Mouse (Mus musculus): ENCODE measurements around the gene Crb3. TPM values are rescaled to one million over a fixed set of nuclear protein-coding genes. Genes with fewer than 3 reads are reported as not detected.
A peak's percentile ranks its signal among the peaks of the same experiment; 100 is the strongest.

The Crb3 gene
- 0.80 and 1.2 TPM in 2 replicates for polyA plus RNA-seq (2014; fragmentation: Nextera tagmentation; extraction: Ambion mirVana)

DNA sequence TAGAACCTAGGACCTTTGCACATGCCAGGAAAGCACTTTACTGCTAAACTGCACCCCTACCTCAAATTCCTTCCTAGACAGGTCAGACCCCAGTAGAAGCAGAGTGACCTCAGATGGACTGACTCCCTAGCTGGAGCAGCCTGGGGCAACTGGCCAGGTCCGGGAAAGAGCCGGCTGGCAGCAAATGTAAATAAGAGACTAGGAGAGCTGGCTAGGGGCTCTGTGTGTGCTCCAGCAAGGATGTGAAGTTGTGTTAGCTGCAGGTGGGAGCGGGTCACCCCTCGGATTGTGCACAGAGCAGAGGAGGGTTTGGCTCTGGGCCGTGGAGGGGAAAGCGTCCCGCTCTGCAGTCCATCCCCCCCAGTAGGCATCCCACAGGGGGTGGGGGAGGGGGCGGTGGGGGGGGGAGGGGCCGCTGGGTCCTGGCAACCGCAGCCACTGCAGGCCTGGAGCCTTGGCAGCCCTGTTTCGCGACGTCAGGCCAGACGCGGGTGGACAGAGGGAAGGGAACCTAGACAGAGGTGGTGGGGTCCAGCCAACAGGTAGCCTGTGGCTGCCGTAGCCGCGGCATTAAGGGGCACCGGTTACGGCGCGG is at the start of gene Crb3:
Gene Crb3, plus strand, starts transcription at position 215 of the 595 bp plus-strand sequence.
- Histone ChIP-seq H3K9me3 (ENCODE audit: control insufficient read depth, low read length) (no peaks in the 10 kb centered on the region), H3K4me2 (peak within 1 kb of the TSS; percentile 73), H3K4me3 (ENCODE audit: low read depth, low read length) (peak within 1 kb of the TSS; percentile 79), H3K27me3 (ENCODE audit: control insufficient read depth, insufficient read depth, low read length) (peaks cover 27% of the 10 kb centered on the region), H3K9ac (ENCODE audit: low read length) (peak within 1 kb of the TSS; percentile 82), H3K4me1 (ENCODE audit: control insufficient read depth, insufficient read depth, low read length) (peaks cover 15% of the 10 kb centered on the region), H3K27ac (ENCODE audit: low read depth, low read length) (peak within 1 kb of the TSS; percentile 72), H3K36me3 (ENCODE audit: control insufficient read depth, insufficient read depth, low read length) (0 out of 2 replicates have a peak, but pooled peaks cover 4% of the 10 kb centered on the region)
- WGBS = 0% methylated on average over 17 of the region's 22 CpGs
- ATAC-seq (ENCODE audit: low FRiP score) (no peak; the same call in 1 of the 2 replicates), DNase-seq (ENCODE audit: low spot score, missing footprints) (no peak)

- ATAC-seq (ENCODE audit: low FRiP score) (peak; percentile 67), DNase-seq (ENCODE audit: low spot score, missing footprints) (no peak)
- WGBS = 2% methylated on average over 19 of the region's 19 CpGs
- Histone ChIP-seq H3K9ac (ENCODE audit: low read length) (peak overlapping the region; percentile 60), H3K36me3 (ENCODE audit: control insufficient read depth, insufficient read depth, low read length) (peaks cover 10% of the 10 kb centered on the region), H3K27ac (ENCODE audit: low read depth, low read length) (no peak overlapping the region), H3K4me3 (ENCODE audit: low read depth, low read length) (peak overlapping the region; percentile 50), H3K4me2 (peak overlapping the region; percentile 92), H3K27me3 (ENCODE audit: control insufficient read depth, insufficient read depth, low read length) (no peaks in the 10 kb centered on the region), H3K9me3 (ENCODE audit: control insufficient read depth, low read length) (no peaks in the 10 kb centered on the region), H3K4me1 (ENCODE audit: control insufficient read depth, insufficient read depth, low read length) (peaks cover 15% of the 10 kb centered on the region)
These were observed 48.0 kb upstream of the Crb3 start for GRCm38 (mm10) chr17:57010911-57011235.

DNA sequence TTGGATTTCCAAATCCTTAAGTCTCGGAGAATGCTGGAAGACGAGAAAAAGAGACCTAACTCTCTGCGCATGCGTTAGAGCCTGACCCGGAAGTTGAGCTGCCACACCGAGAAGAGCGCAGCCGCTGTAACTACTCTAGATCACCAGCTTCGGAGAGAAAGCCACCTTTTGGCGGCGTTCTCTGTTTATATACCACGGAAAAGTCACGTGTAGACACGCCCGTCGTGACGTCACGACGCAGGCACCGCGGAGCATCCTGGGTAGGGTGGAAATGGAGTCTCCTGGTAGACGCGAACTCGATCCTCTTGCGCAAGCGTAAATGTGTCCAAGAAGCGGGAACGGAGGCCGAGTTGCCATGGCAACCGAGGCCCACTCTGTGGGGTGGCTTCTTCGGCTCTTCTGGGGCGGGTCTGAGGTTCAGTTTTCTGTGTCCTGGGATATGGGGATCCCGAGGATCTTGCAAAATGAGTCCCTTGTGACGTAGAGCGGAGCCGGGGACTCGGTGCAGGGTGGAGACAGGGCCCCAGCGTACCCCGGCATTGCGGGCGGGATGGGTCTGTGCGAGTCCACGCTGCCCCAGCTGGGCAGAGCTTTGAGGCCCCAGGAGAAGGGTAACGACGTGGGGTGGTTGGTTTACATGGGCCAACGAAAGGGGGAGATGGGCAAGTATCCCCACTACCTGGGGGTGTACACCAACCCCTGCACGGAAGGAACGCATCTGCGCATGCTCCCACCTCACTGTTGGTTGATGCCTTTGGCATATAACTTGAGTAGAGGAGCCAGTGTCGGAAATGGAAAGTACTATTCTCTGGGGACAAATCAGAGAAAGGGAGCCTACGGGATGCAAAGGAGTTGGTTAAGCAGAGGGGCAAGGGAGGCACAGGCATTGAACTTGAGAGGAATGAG is 47.4 kb upstream of the Crb3 start, which contains the start of the genes Gtf2f1 and Gm17949:
Gene Gtf2f1, minus strand, starts transcription at position 53 of the 906 bp plus-strand sequence.
Gene Gm17949, plus strand, starts transcription at position 234 of the 906 bp plus-strand sequence.
- Histone ChIP-seq H3K36me3 (ENCODE audit: control insufficient read depth, insufficient read depth, low read length) (peaks cover 7% of the 10 kb centered on the region), H3K27me3 (ENCODE audit: control insufficient read depth, insufficient read depth, low read length) (no peaks in the 10 kb centered on the region), H3K9me3 (ENCODE audit: control insufficient read depth, low read length) (no peaks in the 10 kb centered on the region), H3K4me1 (ENCODE audit: control insufficient read depth, insufficient read depth, low read length) (peaks cover 15% of the 10 kb centered on the region), H3K9ac (ENCODE audit: low read length) (peak within 1 kb of the TSS; percentile 84), H3K4me2 (peak within 1 kb of the TSS; percentile 92), H3K4me3 (ENCODE audit: low read depth, low read length) (peak within 1 kb of the TSS; percentile 50), H3K27ac (ENCODE audit: low read depth, low read length) (peak within 1 kb of the TSS; percentile 82)
- peak; percentile 93 for ATAC-seq (ENCODE audit: low FRiP score)
- DNase-seq (ENCODE audit: low spot score, missing footprints) = peak; percentile 100
- under 1% methylated on average over 51 of the region's 51 CpGs for WGBS

GRCm38 (mm10) chr17:57012245-57012795 is 46.6 kb upstream of the Crb3 start:
- 0 out of 2 replicates have a peak, but pooled peaks have one; percentile 1 for ATAC-seq (ENCODE audit: low FRiP score)
- peaks cover 15% of the 10 kb centered on the region for H3K4me1 ChIP-seq (ENCODE audit: control insufficient read depth, insufficient read depth, low read length)
- no peaks in the 10 kb centered on the region for H3K27me3 ChIP-seq (ENCODE audit: control insufficient read depth, insufficient read depth, low read length)
- peak overlapping the region; percentile 50 for H3K4me3 ChIP-seq (ENCODE audit: low read depth, low read length)
- H3K36me3 ChIP-seq (ENCODE audit: control insufficient read depth, insufficient read depth, low read length) = peaks cover 3% of the 10 kb centered on the region
- no peak for DNase-seq (ENCODE audit: low spot score, missing footprints)
- peak overlapping the region; percentile 82; the same call in 1 of the 2 replicates for H3K27ac ChIP-seq (ENCODE audit: low read depth, low read length)
- peak overlapping the region; percentile 92 for H3K4me2 ChIP-seq
- WGBS = 70% methylated on average over 13 of the region's 13 CpGs
- no peaks in the 10 kb centered on the region for H3K9me3 ChIP-seq (ENCODE audit: control insufficient read depth, low read length)
- peak overlapping the region; percentile 84 for H3K9ac ChIP-seq (ENCODE audit: low read length)

DNA sequence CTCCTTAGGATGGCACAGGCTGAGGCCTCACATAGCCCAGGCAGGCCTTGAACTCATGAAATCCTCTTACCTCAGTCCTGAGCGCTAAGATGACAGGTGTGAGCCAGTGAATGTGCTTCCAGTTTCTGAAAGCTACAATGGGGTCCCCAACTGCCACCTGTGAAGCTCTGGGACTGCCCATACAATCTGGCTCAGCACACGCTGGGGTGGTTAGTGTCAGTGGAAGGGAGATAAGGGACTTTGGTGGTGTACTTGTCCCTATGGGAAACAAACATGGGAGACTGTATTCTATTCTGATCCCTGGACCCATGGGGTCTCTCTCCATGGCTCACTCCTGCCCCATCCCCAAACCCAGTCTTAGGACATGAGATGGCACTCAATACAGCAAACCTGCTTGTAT is 39.2 kb upstream of the Crb3 start:
- no peaks in the 10 kb centered on the region for H3K9me3 ChIP-seq (ENCODE audit: control insufficient read depth, low read length)
- H3K4me3 ChIP-seq (ENCODE audit: low read depth, low read length) = no peak overlapping the region
- no peaks in the 10 kb centered on the region for H3K27me3 ChIP-seq (ENCODE audit: control insufficient read depth, insufficient read depth, low read length)
- WGBS = 84% methylated on average over 2 of the region's 2 CpGs
- H3K4me1 ChIP-seq (ENCODE audit: control insufficient read depth, insufficient read depth, low read length) = no peaks in the 10 kb centered on the region
- DNase-seq (ENCODE audit: low spot score, missing footprints) (no peak), ATAC-seq (ENCODE audit: low FRiP score) (no peak)
- H3K9ac ChIP-seq (ENCODE audit: low read length) = no peak overlapping the region
- H3K27ac ChIP-seq (ENCODE audit: low read depth, low read length) = no peak overlapping the region
- peaks cover 29% of the 10 kb centered on the region for H3K36me3 ChIP-seq (ENCODE audit: control insufficient read depth, insufficient read depth, low read length)
- no peak overlapping the region for H3K4me2 ChIP-seq

- H3K36me3 ChIP-seq (ENCODE audit: control insufficient read depth, insufficient read depth, low read length) = peaks cover 40% of the 10 kb centered on the region
- H3K9me3 ChIP-seq (ENCODE audit: control insufficient read depth, low read length) = no peaks in the 10 kb centered on the region
- WGBS = 94% methylated on average over 5 of the region's 5 CpGs
- H3K27ac ChIP-seq (ENCODE audit: low read depth, low read length) = no peak overlapping the region
- ATAC-seq (ENCODE audit: low FRiP score) (no peak), DNase-seq (ENCODE audit: low spot score, missing footprints) (no peak)
- H3K4me3 ChIP-seq (ENCODE audit: low read depth, low read length) = no peak overlapping the region
- H3K9ac ChIP-seq (ENCODE audit: low read length) = no peak overlapping the region
- H3K27me3 ChIP-seq (ENCODE audit: control insufficient read depth, insufficient read depth, low read length) = no peaks in the 10 kb centered on the region
- H3K4me1 ChIP-seq (ENCODE audit: control insufficient read depth, insufficient read depth, low read length) = no peaks in the 10 kb centered on the region
- H3K4me2 ChIP-seq = no peak overlapping the region
These were observed 37.9 kb upstream of the Crb3 start for GRCm38 (mm10) chr17:57020960-57021359.

- Histone ChIP-seq H3K36me3 (ENCODE audit: control insufficient read depth, insufficient read depth, low read length) (peaks cover 43% of the 10 kb centered on the region), H3K27ac (ENCODE audit: low read depth, low read length) (no peak overlapping the region), H3K27me3 (ENCODE audit: control insufficient read depth, insufficient read depth, low read length) (no peaks in the 10 kb centered on the region), H3K4me3 (ENCODE audit: low read depth, low read length) (no peak overlapping the region), H3K4me2 (no peak overlapping the region), H3K9ac (ENCODE audit: low read length) (no peak overlapping the region), H3K9me3 (ENCODE audit: control insufficient read depth, low read length) (no peaks in the 10 kb centered on the region), H3K4me1 (ENCODE audit: control insufficient read depth, insufficient read depth, low read length) (peaks cover 12% of the 10 kb centered on the region)
- 91% methylated on average over 4 of the region's 4 CpGs for WGBS
- DNase-seq (ENCODE audit: low spot score, missing footprints) (no peak), ATAC-seq (ENCODE audit: low FRiP score) (no peak)
These were observed 31.4 kb upstream of the Crb3 start for GRCm38 (mm10) chr17:57027471-57027870.

- Histone ChIP-seq H3K9ac (ENCODE audit: low read length) (peak overlapping the region; percentile 96), H3K36me3 (ENCODE audit: control insufficient read depth, insufficient read depth, low read length) (peaks cover 22% of the 10 kb centered on the region), H3K4me2 (peak overlapping the region; percentile 88), H3K4me1 (ENCODE audit: control insufficient read depth, insufficient read depth, low read length) (peaks cover 14% of the 10 kb centered on the region), H3K27me3 (ENCODE audit: control insufficient read depth, insufficient read depth, low read length) (no peaks in the 10 kb centered on the region), H3K27ac (ENCODE audit: low read depth, low read length) (no peak overlapping the region), H3K9me3 (ENCODE audit: control insufficient read depth, low read length) (no peaks in the 10 kb centered on the region), H3K4me3 (ENCODE audit: low read depth, low read length) (peak overlapping the region; percentile 95)
- ATAC-seq (ENCODE audit: low FRiP score) (no peak), DNase-seq (ENCODE audit: low spot score, missing footprints) (no peak)
- WGBS = 54% methylated on average over 8 of the region's 8 CpGs
These were observed 29.2 kb upstream of the Crb3 start for GRCm38 (mm10) chr17:57029691-57030090.
